Mouse (Mus musculus) T-cell, adult 2 months (primary cell): ENCODE data around the gene Cdhr5.

ENCODE experiments used
- DNase-seq: peaks from one replicate; pipeline ENCODE4 v3.0.0; 2022; ENCODE audit warnings: low spot score

Gene Cdhr5

GRCm38 (mm10) chr7:141222696-141223215 is 53.8 kb downstream of the Cdhr5 start:
- no peak for DNase-seq

GRCm38 (mm10) chr7:141222126-141222467 is 54.5 kb downstream of the Cdhr5 start:
- no peak for DNase-seq

GRCm38 (mm10) chr7:141221249-141222125 is 55.1 kb downstream of the Cdhr5 start:
- peak; percentile 82 for DNase-seq

GRCm38 (mm10) chr7:141220377-141220776 is 56.2 kb downstream of the Cdhr5 start:
- no peak for DNase-seq

GRCm38 (mm10) chr7:141219558-141220099 is 57.0 kb downstream of the Cdhr5 start:
- no peak for DNase-seq
